Mouse (Mus musculus) heart, embryonic 11.5 days (tissue): ENCODE data around the gene Zfp423. TPM values are rescaled to one million over a fixed set of nuclear protein-coding genes. Genes with fewer than 3 reads are reported as not detected.

Experiments used
- ATAC-seq: fragments of 200-750 bp; cut with Nextera tagmentation; replicated peaks from 2 replicates; pipeline ENCODE4 v1.8.0; 2017; ENCODE audit warnings: moderate library complexity; ENCODE audit not compliant: insufficient number of reproducible peaks, low FRiP score, low TSS enrichment
- H3K27ac ChIP-seq: fragments of 300-500 bp; sonication (generic); 2 replicates; pipeline ENCODE4 v1.5.1; 2014; ENCODE audit warnings: mild to moderate bottlenecking, low read depth, low read length
- H3K27me3 ChIP-seq: fragments of 300-500 bp; sonication (generic); 2 replicates; pipeline ENCODE4 v1.6.1; 2014; ENCODE audit warnings: mild to moderate bottlenecking, low read length, mixed read lengths; ENCODE audit not compliant: control insufficient read depth, insufficient read depth
- H3K36me3 ChIP-seq: fragments of 300-500 bp; sonication (generic); 2 replicates; pipeline ENCODE4 v1.6.1; 2014; ENCODE audit warnings: mild to moderate bottlenecking, low read length, moderate library complexity, mixed read lengths; ENCODE audit not compliant: control insufficient read depth, insufficient read depth
- H3K4me1 ChIP-seq: fragments of 300-500 bp; sonication (generic); 2 replicates; pipeline ENCODE4 v1.6.1; 2014; ENCODE audit warnings: low read length; ENCODE audit not compliant: control insufficient read depth, insufficient read depth
- H3K4me2 ChIP-seq: fragments of 300-500 bp; sonication (generic); 2 replicates; pipeline ENCODE4 v1.6.1; 2014; ENCODE audit warnings: mild to moderate bottlenecking, moderate library complexity
- H3K4me3 ChIP-seq: fragments of 300-500 bp; sonication (generic); 2 replicates; pipeline ENCODE4 v1.5.1; 2014; ENCODE audit warnings: low read depth, low read length
- H3K9ac ChIP-seq: fragments of 300-500 bp; sonication (generic); 2 replicates; pipeline ENCODE4 v1.6.1; 2014; ENCODE audit warnings: mild to moderate bottlenecking, low read depth, low read length, moderate library complexity
- H3K9me3 ChIP-seq: fragments of 300-500 bp; sonication (generic); replicated peaks from 2 replicates; pipeline ENCODE4 v1.6.1; 2016; ENCODE audit warnings: low read length; ENCODE audit not compliant: control insufficient read depth
- WGBS: fragments of 180-500 bp; shearing (Covaris S2); extraction: QIAGEN DNeasy Blood & Tissue Kit; methylation state at CpG from one replicate; pipeline ENCODE4 v1.1.7; 2014; ENCODE audit not compliant: insufficient replicate concordance; 5-methylcytosine and 5-hydroxymethylcytosine counted together
- polyA plus RNA-seq: library from polyadenylated mRNA; unstranded; fragments of >200 nt; fragmentation: Nextera tagmentation; extraction: Ambion mirVana; gene quantifications from 2 replicates; pipeline ENCODE4 v1.2.1, GENCODE M21; 2014

The Zfp423 gene
- polyA plus RNA-seq, 1 experiment from 2014 or later: 8.2 TPM

DNA sequence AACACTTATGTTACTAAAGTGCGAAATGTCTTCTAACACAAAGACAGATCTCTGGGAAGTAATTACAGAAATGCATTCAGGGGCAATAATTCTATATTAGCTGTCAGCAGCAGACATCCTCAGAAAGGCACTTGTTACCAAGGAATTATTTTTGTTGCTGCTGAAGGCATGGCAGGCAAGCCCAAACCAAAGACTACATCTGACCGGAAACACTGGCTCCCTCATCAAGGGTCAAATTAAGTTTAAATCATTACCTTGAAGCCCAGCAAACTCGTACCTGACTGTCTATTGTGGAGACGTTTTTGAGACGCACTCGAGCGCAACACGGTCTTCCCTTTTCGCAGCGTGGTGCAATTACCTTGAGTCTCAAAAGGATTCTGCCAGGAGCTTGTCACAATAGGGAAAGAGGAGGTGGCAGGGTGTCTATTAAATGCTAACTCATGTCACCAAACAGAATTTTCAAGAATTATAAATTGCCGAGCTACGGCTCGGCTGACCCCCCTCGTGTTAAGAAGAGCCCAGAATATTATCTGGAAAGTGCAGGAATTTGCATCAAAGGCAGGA lies 86.3 kb downstream of the Zfp423 start:
- H3K4me1 ChIP-seq: peaks cover 9% of the 10 kb centered on the region; the same call in 1 of the 2 replicates
- ATAC-seq: no peak
- WGBS: 73% methylated on average over 14 of the region's 14 CpGs

GRCm38 (mm10) chr8:87872356-87872930 lies 87.0 kb downstream of the Zfp423 start:
- Histone ChIP-seq H3K27me3 (no peaks in the 10 kb centered on the region), H3K4me1 (peaks cover 9% of the 10 kb centered on the region; the same call in 1 of the 2 replicates), H3K27ac (no peak overlapping the region), H3K9me3 (no peaks in the 10 kb centered on the region), H3K9ac (no peak overlapping the region), H3K4me2 (no peak overlapping the region), H3K4me3 (no peak overlapping the region), H3K36me3 (no peaks in the 10 kb centered on the region)
- no peak for ATAC-seq
- 74% methylated on average over 6 of the region's 6 CpGs for WGBS

More for the DNA sequence above, 86.3 kb downstream of the Zfp423 start:
- H3K9me3 ChIP-seq: no peaks in the 10 kb centered on the region
- no peak overlapping the region for H3K4me2 ChIP-seq
- H3K9ac ChIP-seq: no peak overlapping the region
- no peaks in the 10 kb centered on the region for H3K36me3 ChIP-seq
- H3K27ac ChIP-seq: no peak overlapping the region
- H3K4me3 ChIP-seq: no peak overlapping the region
- no peaks in the 10 kb centered on the region for H3K27me3 ChIP-seq

DNA sequence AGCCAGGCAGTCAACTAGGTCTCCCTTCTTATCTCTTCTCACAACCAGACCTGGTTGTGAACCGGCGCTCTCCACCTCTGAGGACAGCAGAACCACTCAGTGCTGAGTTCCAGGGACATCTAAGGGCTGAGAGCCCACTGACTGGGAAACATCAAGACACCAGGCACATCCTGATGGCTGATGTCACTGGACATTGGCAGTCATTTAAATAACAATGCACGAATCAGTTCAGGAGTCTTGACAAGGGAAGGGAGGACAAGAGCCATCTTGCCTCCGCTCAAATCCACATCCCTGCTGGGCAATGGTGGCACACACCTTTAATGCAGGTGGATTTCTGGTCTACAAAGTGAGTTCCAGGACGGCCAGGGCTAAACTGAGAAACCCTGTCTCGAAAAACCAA lies 92.8 kb downstream of the Zfp423 start:
- no peak for ATAC-seq
- no peaks in the 10 kb centered on the region for H3K27me3 ChIP-seq
- no peak overlapping the region for H3K9ac ChIP-seq
- H3K9me3 ChIP-seq: no peaks in the 10 kb centered on the region
- no peak overlapping the region for H3K4me3 ChIP-seq
- 66% methylated on average over 6 of the region's 6 CpGs for WGBS
- peaks cover 3% of the 10 kb centered on the region; the same call in 1 of the 2 replicates for H3K4me1 ChIP-seq
- no peaks in the 10 kb centered on the region for H3K36me3 ChIP-seq
- H3K4me2 ChIP-seq: no peak overlapping the region
- H3K27ac ChIP-seq: no peak overlapping the region

DNA sequence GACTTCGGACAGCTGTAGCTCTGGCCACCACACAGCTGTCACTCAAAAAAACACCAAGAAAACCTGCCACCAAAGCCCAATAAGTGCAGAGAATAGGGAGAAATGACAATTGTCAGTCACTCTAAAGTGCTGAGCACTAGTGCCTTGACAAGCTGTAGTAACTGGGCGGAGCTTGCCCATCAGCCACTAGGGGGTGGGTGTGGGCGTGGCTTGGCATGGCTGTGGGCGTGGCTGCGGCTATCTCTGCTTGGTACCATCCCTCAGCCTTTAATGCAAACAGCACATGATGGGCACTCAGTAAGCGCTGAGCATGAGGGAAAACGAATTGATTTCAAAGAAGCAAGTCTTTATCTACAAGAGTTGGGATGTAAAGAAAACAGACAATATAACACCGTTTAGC lies 95.2 kb downstream of the Zfp423 start:
- 50% methylated on average over 8 of the region's 8 CpGs for WGBS
- no peak for ATAC-seq
- no peak overlapping the region for H3K27ac ChIP-seq
- no peak overlapping the region for H3K4me2 ChIP-seq
- H3K36me3 ChIP-seq: no peaks in the 10 kb centered on the region
- H3K4me1 ChIP-seq: no peaks in the 10 kb centered on the region; the same call in 1 of the 2 replicates
- no peaks in the 10 kb centered on the region for H3K9me3 ChIP-seq
- H3K27me3 ChIP-seq: no peaks in the 10 kb centered on the region
- H3K9ac ChIP-seq: no peak overlapping the region
- H3K4me3 ChIP-seq: no peak overlapping the region

DNA sequence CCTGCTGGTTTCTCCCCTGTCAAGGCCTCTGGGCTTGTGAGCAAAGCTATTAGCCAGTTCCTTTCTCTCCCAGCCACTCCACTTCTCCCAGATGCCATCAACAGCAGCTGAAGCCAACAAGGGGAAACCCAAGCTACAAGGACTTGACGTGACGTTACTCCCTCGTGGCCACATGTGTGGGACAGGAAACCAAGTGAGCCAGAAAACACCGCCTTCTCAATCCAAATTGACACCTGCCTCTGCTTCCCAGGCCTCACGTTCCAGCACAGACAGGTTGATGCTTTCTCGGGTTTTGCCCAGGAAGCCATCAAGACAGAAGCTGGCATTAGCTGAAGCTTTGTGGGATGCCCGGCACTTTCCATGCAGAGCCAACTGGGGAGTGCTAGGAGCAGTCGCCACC lies 96.3 kb downstream of the Zfp423 start:
- no peaks in the 10 kb centered on the region for H3K36me3 ChIP-seq
- H3K4me1 ChIP-seq: no peaks in the 10 kb centered on the region; the same call in 1 of the 2 replicates
- WGBS: 88% methylated on average over 8 of the region's 8 CpGs
- no peaks in the 10 kb centered on the region for H3K27me3 ChIP-seq
- no peak for ATAC-seq
- H3K27ac ChIP-seq: no peak overlapping the region
- no peak overlapping the region for H3K4me3 ChIP-seq
- no peaks in the 10 kb centered on the region for H3K9me3 ChIP-seq
- H3K4me2 ChIP-seq: no peak overlapping the region
- no peak overlapping the region for H3K9ac ChIP-seq

- Histone ChIP-seq H3K4me2 (no peak overlapping the region), H3K36me3 (no peaks in the 10 kb centered on the region), H3K4me3 (no peak overlapping the region), H3K9ac (no peak overlapping the region), H3K9me3 (no peaks in the 10 kb centered on the region), H3K27ac (no peak overlapping the region), H3K4me1 (no peaks in the 10 kb centered on the region; the same call in 1 of the 2 replicates), H3K27me3 (no peaks in the 10 kb centered on the region)
- 56% methylated on average over 5 of the region's 5 CpGs for WGBS
- no peak for ATAC-seq
These were observed 97.7 kb downstream of the Zfp423 start for GRCm38 (mm10) chr8:87861718-87862117.

GRCm38 (mm10) chr8:87860905-87861304 lies 98.5 kb downstream of the Zfp423 start:
- Histone ChIP-seq H3K4me1 (no peaks in the 10 kb centered on the region; the same call in 1 of the 2 replicates), H3K4me3 (no peak overlapping the region), H3K27me3 (no peaks in the 10 kb centered on the region), H3K9ac (no peak overlapping the region), H3K9me3 (no peaks in the 10 kb centered on the region), H3K27ac (no peak overlapping the region), H3K36me3 (no peaks in the 10 kb centered on the region), H3K4me2 (no peak overlapping the region)
- no peak for ATAC-seq
- WGBS: 75% methylated on average over 6 of the region's 6 CpGs

GRCm38 (mm10) chr8:87851871-87852270 lies 107.5 kb downstream of the Zfp423 start:
- Histone ChIP-seq H3K9me3 (no peaks in the 10 kb centered on the region), H3K4me2 (no peak overlapping the region), H3K27me3 (no peaks in the 10 kb centered on the region), H3K4me1 (peaks cover 3% of the 10 kb centered on the region), H3K36me3 (no peaks in the 10 kb centered on the region), H3K27ac (no peak overlapping the region), H3K4me3 (no peak overlapping the region), H3K9ac (no peak overlapping the region)
- ATAC-seq: no peak
- WGBS: 72% methylated on average over 3 of the region's 3 CpGs

DNA sequence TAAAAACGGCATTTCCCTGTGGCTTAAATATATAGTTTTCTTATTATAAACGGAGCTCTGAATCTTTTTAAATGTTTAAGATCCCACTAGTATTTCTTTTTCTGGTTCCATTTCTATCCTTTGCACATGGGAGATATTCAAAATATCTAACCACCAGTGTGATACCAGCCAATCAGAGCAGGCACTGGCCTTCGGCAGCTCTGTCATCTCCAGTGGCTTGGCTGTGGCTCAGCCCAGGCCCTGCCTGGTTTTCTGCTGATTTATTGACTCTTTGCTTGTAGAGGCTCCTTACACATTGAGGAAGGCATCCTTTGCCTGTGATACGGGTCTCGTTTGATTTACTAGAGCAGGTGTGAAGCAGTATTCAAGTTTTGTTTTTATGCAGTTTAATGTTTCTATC lies 108.0 kb downstream of the Zfp423 start:
- Histone ChIP-seq H3K4me1 (peaks cover 3% of the 10 kb centered on the region), H3K4me3 (no peak overlapping the region), H3K27ac (no peak overlapping the region), H3K4me2 (no peak overlapping the region), H3K9me3 (no peaks in the 10 kb centered on the region), H3K27me3 (no peaks in the 10 kb centered on the region), H3K36me3 (no peaks in the 10 kb centered on the region), H3K9ac (no peak overlapping the region)
- ATAC-seq: no peak
- WGBS: 79% methylated on average over 5 of the region's 5 CpGs
